16 mouse cellular contexts compared by ENCODE assay signal in the genomic region with DNA sequence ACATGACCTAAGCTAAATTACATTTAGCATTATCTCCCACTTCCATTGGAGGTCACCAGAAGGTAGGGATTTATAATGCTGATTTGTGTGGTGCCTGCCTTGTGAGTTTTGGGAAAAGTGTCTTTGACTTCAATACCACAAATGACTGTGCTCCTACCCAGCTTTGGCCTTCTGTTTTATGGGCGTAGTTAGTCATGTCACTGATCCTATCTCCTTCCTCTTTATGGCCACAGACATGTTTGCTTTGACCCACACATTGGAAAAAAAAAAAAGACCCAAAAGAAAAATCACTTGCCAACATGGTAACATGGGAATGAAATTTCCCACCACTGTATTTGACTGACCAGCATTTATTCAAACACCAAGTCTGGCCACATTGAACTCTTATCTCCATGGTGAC.
"Had no signal": no experiment of that assay in that cellular context is flagged by ENCODE, and none has a peak within 500 bp of the region (broad histone marks: within the 10 kb centered on the region; RNA-seq: fewer than 3 reads in every experiment).

No protein-coding gene starts in this region.

- H3K4me1 ChIP-seq: neural tube, embryonic 13.5 days; neural tube, embryonic 15.5 days; stomach, embryonic 15.5 days had no signal

- H3K27me3 ChIP-seq: neural tube, embryonic 13.5 days; neural tube, embryonic 15.5 days; stomach, embryonic 15.5 days had no signal

- H3K9ac ChIP-seq: neural tube, embryonic 13.5 days; neural tube, embryonic 15.5 days; stomach, embryonic 15.5 days had no signal

- H3K4me2 ChIP-seq: neural tube, embryonic 13.5 days; neural tube, embryonic 15.5 days; stomach, embryonic 15.5 days had no signal

- H3K27ac ChIP-seq: neural tube, embryonic 13.5 days; neural tube, embryonic 15.5 days; stomach, embryonic 15.5 days; stomach, postnatal 0 days had no signal

- H3K4me3 ChIP-seq: neural tube, embryonic 13.5 days; neural tube, embryonic 15.5 days; stomach, embryonic 15.5 days had no signal

- DNase-seq: retina, postnatal 1 day; right cerebral cortex, adult 18-20 months; right cerebral cortex, postnatal 14 days; right cerebral cortex, postnatal 25 days; right cerebral cortex, postnatal 4 days; spleen, adult 18-20 months; thymus, adult 18-20 months; thymus, adult 2 months; thymus, postnatal 14 days; thymus, postnatal 25 days; thymus, postnatal 36 days; thymus, postnatal 4 days had no signal

- H3K9me3 ChIP-seq: neural tube, embryonic 13.5 days; neural tube, embryonic 15.5 days; stomach, embryonic 15.5 days had no signal

- H3K36me3 ChIP-seq: neural tube, embryonic 13.5 days; neural tube, embryonic 15.5 days; stomach, embryonic 15.5 days had no signal
